Mouse (Mus musculus): Measurements from ENCODE around the gene 1700069L16Rik.
A peak's percentile ranks its signal among the peaks of the same experiment; 100 is the strongest.

Gene 1700069L16Rik

DNA sequence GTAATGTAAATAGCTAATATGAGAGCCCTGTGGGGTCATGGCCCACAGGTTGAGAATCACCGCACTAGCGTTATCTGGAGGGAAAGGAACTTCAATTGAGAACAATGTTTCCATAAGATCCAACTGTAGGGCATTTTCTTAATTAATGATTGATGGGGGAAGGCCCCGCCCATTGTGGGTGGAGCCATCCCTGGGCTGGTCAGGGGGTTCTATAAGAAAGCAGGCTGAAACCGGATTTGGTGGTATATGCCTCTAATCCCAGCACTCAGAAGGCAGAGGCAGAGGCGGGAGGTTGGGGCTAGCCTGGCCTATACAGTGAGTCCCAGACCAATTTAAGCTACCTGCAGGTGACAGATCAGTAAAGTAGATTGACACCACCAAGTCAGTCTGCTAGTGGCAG, 9.8 kb upstream of the 1700069L16Rik start:
- no peak for DNase-seq (ENCODE audit: low spot score)

GRCm38 (mm10) chr5:113732182-113732581, 7.6 kb upstream of the 1700069L16Rik start:
- DNase-seq (ENCODE audit: low spot score) = peak; percentile 45

GRCm38 (mm10) chr5:113731174-113731573, 6.6 kb upstream of the 1700069L16Rik start:
- no peak for DNase-seq (ENCODE audit: low spot score)

- no peak for DNase-seq (ENCODE audit: low spot score)
These were observed 6.1 kb upstream of the 1700069L16Rik start for GRCm38 (mm10) chr5:113730641-113731121.

GRCm38 (mm10) chr5:113728691-113729090, 4.1 kb upstream of the 1700069L16Rik start:
- no peak for DNase-seq (ENCODE audit: low spot score)

- no peak for DNase-seq (ENCODE audit: low spot score)
These were observed 3.4 kb upstream of the 1700069L16Rik start for GRCm38 (mm10) chr5:113728011-113728410.

DNA sequence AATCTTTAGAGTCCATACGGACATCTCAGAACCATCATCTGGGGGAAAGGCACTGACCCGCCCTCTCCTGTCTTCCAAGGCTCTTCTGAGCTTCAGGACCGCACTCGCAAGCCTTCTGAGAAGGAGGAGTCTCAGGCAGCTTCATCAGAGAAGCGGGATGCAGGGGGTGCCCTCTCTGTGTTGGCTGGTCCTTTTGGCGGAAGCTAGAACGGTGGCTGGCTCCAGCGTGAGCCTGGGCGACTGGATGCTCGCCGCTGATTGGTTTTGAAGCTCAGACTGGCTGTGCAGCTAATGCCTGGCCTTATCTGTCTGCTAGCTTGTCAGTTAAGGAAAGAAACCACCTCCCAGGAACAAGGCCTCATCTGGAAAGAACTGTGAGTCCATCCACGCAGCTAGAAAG, 2.7 kb upstream of the 1700069L16Rik start:
- no peak for DNase-seq (ENCODE audit: low spot score)

GRCm38 (mm10) chr5:113726618-113727017, 2.0 kb upstream of the 1700069L16Rik start:
- no peak for DNase-seq (ENCODE audit: low spot score)

DNA sequence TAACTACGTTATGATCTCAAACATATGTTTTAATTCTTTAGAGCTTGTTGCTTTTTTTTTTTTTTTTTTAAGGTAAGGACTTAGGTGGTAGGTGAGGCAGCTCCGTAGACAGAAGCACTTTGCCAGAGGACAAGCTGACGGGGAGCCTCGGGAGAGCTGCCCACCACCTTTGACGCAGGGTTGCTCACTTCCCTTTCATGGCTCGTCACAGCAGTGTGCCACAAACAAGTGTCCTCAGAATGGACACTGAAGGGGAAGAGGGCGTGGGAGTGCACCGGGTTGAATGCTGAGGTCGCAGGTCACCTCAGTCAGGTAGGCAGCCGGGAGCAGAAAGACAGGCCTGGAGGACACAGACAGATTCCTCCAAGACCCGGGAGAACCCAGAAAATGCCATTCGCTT, 845 bp upstream of the 1700069L16Rik start:
- no peak for DNase-seq (ENCODE audit: low spot score)

- DNase-seq (ENCODE audit: low spot score) = no peak
These were observed 870 bp downstream of the 1700069L16Rik start for GRCm38 (mm10) chr5:113723567-113724237.

GRCm38 (mm10) chr5:113722224-113723013, 2.2 kb downstream of the 1700069L16Rik start:
- DNase-seq (ENCODE audit: low spot score) = no peak

- DNase-seq (ENCODE audit: low spot score) = no peak
These were observed 5.3 kb downstream of the 1700069L16Rik start for GRCm38 (mm10) chr5:113719221-113719661.

DNA sequence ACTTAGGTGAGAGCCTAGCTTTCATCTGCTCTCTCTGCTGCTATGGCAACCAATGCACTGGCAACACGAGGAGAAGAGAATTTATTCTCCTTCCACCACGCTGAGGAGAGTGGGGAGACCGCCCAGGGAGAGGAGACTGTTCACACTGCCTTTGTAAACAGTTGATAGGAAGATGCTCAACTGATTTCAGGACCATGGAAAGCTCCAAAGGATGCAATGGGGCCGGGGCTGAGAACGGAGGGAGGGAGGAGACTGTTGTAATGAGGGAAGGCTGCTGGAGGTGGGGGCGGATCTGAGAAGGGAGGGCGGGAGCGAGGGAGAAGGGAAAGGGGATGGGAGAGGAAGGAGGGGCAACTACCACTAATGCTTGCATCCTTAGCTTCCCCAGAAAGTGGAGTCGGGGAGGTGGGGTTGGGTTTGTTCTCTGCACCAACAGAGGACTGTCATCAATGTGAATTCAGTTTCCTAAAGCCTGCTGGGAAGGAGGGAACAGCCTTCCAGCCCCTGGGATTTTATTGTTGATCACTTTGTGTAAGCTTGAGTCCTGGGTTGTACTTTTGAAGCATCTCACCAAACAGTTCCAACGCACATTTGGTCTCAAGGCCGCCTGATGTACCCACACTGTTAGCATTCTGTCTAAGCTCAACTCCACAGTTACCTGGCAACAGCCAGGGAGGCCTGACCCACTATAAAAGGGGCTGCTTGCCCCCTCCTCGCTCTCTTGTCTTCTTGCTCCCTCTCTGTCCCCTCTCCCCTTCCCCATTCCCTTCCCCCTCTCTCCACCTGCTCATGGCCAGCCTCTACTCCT, 7.8 kb downstream of the 1700069L16Rik start:
- no peak for DNase-seq (ENCODE audit: low spot score)

GRCm38 (mm10) chr5:113712861-113713260, 11.7 kb downstream of the 1700069L16Rik start:
- no peak for DNase-seq (ENCODE audit: low spot score)

- DNase-seq (ENCODE audit: low spot score) = no peak
These were observed 20.6 kb downstream of the 1700069L16Rik start for GRCm38 (mm10) chr5:113703803-113704585.

GRCm38 (mm10) chr5:113700388-113701023, 24.1 kb downstream of the 1700069L16Rik start:
- no peak for DNase-seq (ENCODE audit: low spot score)

DNA sequence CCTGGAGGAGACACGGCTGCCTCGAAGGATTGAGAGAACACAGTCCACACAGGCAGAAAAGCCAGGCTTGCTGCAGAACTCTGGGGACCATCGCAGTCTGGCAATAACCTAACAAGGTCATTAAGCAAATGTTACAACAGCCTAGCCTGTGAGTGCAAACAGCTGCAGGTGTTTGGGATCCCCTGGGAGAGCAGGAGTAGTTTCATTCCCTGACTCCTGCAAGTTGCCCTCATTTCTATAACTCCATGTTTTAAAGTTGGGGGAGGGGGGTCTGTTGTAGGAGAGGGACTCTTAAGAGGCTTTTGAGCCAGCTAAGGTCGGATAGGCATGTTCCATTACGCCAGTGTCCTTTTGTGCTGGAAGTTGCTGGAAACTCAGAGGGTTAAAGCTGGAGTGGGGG, 30.2 kb downstream of the 1700069L16Rik start:
- no peak for DNase-seq (ENCODE audit: low spot score)

DNA sequence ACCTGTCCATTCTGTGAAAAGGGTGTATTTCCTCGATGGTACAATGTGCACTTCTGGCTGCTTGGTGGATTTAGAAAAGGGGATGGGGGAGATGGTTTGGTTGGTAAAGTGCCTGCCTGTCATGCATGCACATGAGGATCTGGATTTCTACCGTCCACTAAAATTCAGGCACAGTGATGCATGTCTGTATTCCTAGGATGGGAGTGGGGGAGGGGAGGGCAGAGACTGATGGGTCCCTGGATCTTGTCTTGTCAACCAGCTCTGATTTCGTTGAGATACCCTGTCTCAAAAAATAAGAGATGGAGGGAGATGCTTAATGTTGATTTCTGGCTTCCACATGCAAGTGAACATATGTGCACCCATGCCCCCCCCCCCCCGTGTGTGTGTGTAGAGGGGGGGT, 30.6 kb downstream of the 1700069L16Rik start:
- DNase-seq (ENCODE audit: low spot score) = no peak

GRCm38 (mm10) chr5:113693196-113693755, 31.3 kb downstream of the 1700069L16Rik start:
- DNase-seq (ENCODE audit: low spot score) = no peak

GRCm38 (mm10) chr5:113690866-113691265, 33.7 kb downstream of the 1700069L16Rik start:
- no peak for DNase-seq (ENCODE audit: low spot score)

DNA sequence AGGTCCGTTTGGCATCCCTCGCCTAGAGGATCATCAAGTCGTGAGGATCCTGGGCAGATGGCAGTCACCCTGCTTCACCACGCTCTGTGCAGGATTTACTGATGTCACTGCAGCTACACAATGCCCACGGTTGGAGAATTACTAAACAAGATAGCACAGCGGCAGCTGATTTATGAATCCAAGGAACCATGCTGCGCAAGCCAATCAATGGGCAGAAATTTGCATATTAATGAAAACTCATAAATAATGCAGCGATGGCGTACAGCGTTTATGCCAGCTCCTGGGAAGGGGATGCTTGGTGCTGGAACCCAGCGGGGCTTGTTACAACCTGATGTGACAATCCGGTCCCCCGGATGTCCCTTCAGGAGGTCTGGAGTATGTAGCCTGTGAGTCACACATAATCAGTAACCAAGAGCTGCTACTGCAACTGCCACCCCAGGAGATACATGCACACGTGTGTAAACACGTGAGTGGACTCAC, 34.5 kb downstream of the 1700069L16Rik start:
- DNase-seq (ENCODE audit: low spot score) = no peak

All from T-cell, adult 2 months (primary cell).